Mouse (Mus musculus): ENCODE data around the gene Bnipl.

The Bnipl gene

DNA sequence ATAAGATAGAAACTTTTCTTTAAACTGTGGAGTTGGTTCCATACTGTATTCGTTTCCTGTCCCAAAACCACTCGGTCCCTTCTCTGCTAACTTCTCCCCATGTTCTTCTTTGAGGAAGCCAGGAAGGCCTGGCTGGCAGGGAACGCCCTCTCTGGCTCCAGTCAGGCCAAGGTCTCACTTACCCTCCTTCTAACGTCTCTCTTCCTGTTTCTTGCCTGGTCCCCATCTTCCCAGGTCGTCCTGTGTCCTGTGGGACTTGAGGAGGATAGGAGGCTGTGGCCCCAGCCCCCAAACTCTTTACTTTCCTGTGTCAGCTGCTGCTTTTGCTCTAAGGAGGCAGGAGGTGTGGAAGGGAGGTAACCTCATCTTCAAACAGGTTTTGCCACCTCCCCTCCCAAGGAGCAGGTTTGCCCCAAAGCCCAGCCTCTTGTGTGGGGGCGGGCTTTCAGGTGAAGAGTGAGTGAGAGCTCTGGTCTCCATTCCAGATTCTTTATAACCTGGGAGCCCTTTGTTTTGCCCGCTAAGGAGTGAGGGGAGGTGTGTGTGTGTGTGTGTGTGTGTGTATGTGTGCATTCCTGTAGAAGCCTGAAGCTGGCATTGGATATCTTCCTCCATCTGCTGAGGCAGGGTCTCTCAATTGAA is at the start of gene Bnipl:
Gene Bnipl (minus strand): TSS at position 411 of the 642 bp plus-strand sequence.
- no peak for DNase-seq (ENCODE audit: low read depth, low spot score)

DNA sequence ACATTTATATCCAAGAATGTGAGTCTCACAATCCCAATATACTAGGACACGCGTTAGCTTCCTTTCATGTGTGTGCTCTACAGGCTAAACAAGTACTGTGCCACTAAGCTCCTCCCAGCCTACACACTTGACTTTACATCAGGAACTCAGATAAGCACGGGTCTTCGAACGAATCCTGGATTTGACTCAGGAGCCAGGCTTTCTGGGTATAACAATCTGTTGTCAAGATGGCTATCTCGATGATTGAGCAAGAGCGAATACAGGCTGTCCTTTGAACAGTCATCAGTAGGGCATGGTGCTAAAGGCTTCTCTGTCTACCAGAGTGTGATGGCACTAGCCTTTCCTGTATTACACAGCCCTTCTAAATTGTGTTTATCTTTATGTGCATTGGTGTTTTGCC is 47.0 kb upstream of the Bnipl start:
- no peak for DNase-seq (ENCODE audit: low read depth, low spot score)

DNA sequence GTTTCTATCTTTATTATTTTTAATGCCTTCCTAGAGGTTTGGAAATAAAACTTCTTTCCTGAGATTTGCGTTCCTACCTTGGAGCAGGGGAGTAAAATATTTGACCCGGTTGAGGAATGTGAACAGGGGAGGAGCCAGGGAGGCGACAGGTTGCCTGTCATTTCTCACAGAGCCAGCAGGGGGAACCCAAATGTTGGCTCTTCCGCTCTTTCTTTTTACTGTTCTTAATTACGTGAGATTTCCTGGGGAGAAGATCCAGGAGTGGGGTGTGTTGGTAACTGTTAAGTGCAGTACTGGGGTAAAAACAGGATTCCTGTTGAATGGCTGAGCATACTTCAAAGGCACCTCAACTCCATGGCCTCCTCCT is 45.1 kb upstream of the Bnipl start:
- DNase-seq (ENCODE audit: low read depth, low spot score): no peak

DNA sequence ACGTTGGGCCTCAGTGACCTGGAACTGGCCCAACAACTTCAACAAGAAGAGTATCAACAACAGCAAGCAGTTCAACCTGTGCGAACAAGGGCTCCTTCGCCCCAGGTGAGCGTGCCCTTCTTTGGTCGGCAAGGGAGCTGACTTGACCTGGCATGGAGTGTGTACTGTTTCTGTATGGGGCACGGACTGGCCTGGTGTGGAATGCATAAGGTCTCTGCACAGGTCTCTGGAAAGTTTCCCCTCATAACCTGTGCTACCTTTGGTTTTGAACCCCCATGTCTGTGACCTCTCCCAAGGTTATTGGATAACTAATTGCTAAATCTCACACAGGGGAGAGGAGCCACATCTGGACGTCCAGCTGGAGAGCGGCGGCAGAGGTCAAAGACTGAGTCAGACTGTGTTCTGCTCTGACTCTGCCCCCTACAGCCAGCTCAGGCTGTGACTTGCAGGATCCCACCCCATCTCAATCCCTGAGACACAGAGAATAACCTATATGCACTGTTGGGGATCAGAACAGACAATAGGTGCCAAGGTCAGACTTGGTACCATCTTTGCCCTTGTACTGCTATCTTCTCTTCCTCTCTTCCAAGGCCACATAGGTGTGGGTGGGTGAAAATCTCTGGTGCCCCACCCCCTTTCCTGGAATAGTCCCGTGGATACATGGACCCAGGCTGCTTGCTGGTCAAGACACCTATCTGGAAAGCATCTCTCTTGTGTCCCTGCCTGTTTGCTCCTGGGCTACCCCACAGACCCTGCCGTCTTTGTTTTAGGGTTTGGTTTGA is 44.5 kb upstream of the Bnipl start:
- no peak for DNase-seq (ENCODE audit: low read depth, low spot score)

DNA sequence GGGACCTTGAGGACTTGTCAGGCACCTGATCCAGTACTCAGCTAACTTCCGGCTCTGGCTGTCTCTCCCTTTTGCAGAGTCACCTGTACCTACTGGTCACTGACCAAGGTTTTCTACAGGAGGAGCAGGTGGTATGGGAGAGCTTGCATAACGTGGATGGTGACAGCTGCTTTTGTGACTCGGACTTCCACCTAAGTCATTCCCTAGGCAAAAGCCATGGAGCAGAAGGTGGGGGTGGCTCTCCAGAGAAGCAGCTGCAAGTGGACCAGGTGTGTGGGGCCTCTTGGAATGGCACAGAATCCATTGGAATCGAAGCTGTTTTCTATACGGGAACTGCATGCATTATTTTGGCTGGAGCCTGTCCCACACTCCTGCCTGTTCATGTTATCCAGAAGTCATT is 43.7 kb upstream of the Bnipl start:
- no peak for DNase-seq (ENCODE audit: low read depth, low spot score)

DNA sequence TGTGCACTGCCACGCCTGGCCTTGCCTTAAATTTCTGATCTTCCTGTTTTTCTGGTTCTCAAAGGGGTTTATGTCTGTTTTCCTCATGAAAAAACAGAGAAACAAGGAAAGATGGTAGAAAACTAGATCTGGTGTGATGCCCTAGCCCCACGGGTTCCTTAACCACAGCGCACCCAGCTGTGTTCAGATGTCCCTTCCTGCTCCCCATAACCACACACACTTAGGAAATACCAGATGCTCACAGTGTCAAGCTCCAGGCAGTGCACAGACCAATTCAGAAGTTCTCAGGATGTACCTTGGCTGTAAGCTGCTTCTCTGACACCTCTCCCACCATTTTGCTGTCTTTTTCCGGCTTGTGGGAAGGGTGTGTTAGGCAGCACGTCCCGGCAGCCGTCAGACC is 43.3 kb upstream of the Bnipl start:
- DNase-seq (ENCODE audit: low read depth, low spot score): no peak

DNA sequence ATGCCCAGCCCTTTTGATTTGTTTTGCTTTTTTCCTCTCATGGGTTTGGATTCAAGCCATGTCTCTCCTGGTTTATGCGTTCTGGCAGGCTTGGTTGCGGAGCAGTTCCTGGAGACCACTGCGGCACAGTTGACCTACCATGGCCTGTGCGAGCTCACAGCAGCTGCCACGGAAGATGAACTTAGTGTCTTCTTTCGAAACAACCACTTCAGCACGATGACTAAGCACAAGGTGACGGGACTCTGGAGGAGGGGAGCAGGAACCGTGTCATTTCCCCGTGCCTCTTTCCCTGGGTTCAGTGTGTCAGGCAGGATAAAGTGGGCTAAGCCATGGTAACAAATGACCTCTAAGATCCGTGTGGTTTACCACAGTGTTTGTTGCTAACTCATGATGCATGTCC is 42.5 kb upstream of the Bnipl start:
- DNase-seq (ENCODE audit: low read depth, low spot score): no peak

DNA sequence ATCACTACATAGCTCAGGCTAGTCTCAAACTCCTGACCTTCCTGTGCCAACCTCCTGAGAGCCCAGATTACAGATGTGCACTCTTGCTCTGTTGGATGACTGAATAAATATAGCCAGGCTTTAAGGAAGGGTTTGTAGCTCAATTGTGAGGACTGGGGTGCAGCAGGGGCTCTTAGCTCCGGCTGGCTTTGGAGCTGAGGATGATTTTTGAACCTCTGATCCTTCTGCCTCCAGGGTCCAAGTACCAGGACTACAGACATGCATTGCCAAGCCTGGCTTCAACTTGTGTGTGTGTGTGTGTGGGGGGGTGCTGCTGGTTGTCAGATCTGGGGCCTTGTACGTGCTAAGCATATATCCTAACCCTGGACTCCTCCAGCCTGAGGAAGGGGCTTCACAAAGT is 41.9 kb upstream of the Bnipl start:
- DNase-seq (ENCODE audit: low read depth, low spot score): no peak

DNA sequence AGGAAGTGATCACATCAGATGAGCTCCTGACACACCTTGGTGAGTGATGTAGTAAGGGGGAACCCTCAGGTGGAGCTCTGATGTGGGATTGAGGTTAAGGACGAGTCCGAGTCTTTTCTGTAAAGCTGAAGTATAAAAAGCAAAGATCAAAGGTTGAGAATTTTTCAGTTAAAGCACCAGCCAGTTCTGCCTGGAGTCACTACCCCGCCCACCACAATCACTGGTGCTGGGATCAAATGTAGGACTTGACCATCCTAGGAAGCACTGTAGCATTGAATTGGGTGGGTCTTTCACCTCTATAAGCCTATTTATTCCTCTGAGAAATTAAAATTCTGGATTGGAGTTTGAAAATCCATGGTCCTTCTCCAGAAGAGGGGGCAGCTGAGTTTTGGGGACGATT is 40.0 kb upstream of the Bnipl start:
- no peak for DNase-seq (ENCODE audit: low read depth, low spot score)

DNA sequence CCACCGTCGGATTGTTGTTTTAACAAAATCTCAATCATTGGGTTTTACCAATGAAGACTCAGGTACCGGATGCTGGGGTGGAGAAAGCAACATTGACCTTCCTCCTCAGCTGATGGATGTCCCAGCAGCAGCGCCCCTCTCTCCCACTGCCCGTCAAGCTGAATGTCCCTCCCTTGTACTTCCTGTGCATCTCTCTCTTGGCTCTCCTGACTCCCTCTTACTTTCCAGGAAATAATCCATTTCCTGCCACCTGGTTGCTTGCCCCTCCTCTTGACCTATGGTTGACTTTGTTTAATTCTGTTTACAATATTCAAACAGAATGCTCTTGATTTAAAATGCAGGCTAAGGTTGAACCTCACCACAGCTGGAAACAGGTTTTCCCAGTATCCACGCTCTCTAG is 39.2 kb upstream of the Bnipl start:
- no peak for DNase-seq (ENCODE audit: low read depth, low spot score)

DNA sequence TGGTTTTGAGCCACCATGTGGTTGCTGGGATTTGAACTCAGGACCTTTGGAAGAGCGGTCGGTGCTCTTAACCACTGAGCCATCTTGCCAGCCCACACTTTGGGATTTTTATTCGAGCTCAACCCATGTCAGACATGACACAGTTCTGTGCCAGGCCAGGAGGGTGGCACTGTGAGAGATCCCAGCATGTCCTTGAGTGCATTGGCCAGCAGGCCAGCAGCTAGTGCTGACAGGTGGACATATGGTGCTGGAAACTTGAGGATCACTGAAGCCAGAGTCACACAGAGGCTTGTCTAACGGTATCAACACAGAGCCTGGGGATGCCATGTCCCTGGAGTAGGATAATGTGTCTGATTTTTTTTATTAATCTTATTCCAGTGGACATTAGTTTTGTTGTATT is 38.4 kb upstream of the Bnipl start:
- DNase-seq (ENCODE audit: low read depth, low spot score): no peak

DNA sequence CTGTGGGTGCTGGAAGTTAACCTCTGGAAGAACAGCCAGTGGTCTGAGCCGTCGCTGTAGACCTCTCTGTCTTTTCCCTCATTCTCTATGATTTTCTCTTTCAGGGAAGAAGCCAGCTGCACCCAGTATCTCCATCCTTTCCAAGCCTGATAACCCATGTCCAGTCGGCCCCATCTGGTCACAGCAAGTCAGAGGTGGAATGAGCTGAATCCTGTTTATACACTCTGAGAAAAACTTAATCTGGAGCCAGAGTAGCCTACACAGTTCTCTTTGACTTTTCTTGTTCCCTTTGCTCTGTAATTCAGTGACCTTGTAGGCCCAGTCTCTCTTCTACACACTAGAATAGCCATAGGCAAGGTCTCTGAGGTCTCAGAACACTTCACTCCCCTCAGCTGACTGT is 36.5 kb upstream of the Bnipl start:
- no peak for DNase-seq (ENCODE audit: low read depth, low spot score)

DNA sequence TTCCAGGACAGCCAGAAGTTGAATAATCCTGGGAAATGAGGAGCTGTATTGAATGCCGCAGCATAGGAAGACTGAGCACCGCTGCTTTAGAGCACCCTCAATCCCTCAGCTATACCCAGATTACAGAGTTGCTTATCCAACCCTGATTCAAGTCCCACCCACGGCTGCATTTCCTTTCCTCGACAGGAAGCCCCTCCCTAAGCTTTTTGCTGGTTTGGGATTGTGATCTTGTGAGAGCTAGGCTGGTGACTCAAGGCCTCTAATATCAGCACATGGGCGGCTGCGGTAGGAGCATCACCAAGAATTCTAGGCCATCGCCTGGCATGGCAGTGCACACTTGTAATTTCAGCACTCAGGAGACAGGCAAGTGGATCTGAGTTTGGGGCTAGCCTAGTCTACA is 35.5 kb upstream of the Bnipl start:
- DNase-seq (ENCODE audit: low read depth, low spot score): no peak

DNA sequence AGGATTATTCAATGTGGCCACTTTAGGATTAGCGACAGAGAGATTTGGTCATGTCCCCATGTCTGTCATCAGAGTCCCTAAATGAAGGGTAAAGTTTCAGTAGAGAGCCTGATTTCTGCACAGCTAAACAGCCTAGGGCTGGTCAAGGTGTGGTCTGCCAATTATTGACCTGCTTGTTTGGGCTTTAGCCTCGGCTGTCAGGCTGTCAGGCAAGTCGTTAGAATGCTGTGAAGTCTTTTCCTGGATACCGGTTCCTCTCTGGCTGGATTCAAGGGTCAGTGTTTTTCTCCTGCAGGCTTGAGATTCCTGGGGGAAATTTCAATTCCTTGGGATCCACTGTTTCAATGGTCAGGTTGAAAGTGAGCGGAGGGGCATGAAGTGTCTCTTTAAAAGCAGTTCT is 35.0 kb upstream of the Bnipl start:
- DNase-seq (ENCODE audit: low read depth, low spot score): no peak

DNA sequence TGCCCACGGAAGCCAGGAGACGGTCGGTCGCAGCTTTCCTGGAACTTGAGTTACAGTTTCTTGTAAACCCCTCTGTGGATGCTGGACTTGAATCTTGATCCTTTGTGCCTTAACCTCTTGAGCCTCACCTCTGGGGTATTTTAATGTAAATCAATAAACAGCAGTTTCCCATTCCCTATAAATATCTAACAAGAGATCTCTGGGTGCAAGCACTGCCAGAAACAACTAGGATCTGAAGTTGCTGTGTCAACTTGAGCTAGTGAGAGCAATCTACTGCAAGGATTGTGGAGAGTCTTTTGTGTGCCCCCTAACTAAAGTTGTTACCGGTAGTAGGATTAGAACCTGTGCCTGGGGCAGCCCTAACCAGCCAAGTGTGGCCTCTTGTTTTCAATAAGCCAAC is 34.4 kb upstream of the Bnipl start:
- DNase-seq (ENCODE audit: low read depth, low spot score): no peak

DNA sequence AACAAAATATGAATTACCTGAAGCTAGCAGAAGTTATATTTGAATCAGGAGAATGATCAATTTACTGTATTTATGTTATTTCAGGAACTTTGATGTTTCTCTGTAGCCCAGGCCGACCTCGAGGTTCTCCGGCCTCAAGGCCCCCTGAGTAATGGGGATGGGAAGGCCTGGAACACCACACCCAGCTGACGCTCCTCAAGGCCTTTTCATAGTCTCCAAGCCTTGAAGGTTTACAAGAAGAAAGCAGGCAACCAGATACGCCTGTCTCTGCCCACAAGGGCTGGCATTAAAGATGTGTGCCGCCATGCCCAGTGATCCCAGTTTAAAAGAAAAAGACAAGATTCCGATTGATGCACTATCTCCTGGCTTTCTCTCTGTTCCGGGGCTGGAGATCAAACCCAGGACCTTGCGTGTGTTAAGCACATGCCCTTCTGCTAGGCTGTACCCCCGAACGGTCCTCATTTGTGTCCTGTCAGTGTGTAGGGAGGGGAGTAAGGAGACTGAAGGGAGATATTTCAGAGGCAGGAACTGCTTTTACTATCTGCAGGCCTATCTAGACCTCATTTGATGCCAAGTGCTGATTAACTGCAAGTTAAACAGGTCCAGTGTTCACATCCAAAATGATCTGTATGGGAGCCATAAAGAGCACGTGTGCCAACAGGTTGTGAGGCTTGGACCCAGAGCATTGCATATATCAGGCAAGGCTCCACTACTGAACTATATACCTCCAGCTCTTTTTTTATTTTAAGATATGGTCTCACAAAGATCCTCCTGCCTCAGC is 33.7 kb upstream of the Bnipl start:
- no peak for DNase-seq (ENCODE audit: low read depth, low spot score)

DNA sequence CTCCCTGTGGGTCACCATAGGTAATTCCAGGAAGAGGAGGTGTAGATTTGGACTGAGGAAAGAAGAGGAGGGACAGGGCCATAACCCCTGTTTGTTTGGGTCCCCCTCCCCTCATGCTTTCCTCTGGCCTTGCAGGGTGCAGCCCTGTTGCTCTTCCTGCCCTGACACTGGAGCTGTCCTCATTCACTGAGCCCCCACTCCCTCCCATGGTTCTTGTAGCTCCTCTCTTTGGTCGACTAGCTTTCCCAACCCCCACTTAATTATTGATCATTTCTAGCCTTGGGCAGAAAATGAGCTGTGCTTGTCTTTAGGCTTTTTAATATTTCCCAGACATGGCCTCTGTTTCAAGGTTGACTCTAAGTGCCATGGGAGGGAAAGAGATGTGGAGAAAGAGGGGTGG is 33.1 kb upstream of the Bnipl start:
- no peak for DNase-seq (ENCODE audit: low read depth, low spot score)

DNA sequence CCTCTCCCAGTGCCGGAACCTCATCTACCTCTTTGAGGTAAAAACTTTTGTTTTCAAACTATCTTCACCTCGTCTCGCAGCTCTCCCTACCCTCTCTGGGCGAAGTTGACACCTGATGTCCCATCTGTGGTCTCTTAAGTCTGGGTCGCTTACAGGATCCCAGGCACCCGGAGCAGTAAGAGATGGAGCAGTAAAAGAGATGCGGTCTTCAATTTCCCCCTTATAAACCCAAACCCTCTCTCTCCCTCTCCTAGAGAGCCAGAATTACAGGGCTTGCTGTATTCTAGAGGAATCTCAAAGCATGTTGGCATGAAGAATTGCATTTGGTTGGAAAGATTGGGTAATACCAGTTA is 32.6 kb upstream of the Bnipl start:
- no peak for DNase-seq (ENCODE audit: low read depth, low spot score)

DNA sequence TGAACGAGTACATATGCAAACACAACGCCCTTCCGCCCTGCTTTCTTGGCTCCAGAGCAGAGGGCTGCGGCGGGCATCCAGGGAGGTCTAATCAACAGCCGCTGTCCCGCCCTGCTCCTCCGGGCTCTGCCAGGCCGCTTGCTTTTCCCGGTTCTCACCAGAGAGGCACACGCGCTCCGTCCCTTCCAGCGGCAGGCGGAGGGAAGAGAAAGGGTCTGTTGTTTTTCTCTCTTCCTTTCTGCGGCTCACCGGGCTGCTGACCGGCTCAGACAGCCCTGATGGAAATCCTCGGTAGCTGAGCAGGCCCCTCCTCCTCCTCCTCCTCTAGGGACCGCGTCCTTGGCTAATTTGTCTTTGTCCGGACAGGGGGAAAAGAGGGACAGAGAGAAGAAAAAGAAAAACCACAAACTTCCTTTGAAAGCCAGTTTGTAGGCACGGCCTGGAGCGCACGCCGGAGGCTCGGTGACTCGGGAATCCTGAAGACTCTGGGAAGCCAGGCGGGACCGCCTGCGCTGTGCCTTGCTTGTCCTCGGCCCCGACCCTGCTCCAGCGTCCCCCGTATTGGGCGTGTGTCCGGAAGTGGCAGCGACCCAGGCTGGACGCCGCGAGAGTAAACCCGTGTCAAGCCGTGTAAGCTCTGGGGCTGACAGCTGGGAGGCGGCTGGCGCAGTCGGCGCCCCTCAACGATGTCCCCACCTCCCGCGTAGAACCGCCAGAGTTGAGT is 32.0 kb upstream of the Bnipl start:
- peak; percentile 78 for DNase-seq (ENCODE audit: low read depth, low spot score)

DNA sequence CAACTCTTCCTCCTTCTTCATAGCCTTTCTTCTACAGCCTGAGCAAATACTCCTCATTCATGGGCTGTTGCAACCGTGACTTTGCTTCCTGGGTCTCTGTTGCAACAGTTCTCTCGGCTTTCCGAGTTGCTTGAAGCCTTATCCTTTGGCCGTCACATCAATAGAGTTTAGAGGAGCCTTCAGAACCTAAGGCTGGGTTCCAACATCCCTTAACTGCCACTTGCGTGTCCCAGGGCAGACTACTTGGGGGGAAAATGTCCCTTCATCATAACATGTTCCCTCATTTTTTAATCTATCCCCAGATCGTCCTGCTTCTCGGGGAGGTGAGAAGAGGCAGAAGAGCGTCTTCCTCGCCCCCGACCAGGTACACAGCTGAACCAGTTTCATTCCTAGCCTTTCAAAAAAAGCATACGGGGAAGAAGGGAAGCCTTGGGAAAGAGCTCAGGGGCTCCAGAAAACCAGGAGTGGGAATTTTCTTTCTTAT is 31.4 kb upstream of the Bnipl start:
- DNase-seq (ENCODE audit: low read depth, low spot score): peak; percentile 56

DNA sequence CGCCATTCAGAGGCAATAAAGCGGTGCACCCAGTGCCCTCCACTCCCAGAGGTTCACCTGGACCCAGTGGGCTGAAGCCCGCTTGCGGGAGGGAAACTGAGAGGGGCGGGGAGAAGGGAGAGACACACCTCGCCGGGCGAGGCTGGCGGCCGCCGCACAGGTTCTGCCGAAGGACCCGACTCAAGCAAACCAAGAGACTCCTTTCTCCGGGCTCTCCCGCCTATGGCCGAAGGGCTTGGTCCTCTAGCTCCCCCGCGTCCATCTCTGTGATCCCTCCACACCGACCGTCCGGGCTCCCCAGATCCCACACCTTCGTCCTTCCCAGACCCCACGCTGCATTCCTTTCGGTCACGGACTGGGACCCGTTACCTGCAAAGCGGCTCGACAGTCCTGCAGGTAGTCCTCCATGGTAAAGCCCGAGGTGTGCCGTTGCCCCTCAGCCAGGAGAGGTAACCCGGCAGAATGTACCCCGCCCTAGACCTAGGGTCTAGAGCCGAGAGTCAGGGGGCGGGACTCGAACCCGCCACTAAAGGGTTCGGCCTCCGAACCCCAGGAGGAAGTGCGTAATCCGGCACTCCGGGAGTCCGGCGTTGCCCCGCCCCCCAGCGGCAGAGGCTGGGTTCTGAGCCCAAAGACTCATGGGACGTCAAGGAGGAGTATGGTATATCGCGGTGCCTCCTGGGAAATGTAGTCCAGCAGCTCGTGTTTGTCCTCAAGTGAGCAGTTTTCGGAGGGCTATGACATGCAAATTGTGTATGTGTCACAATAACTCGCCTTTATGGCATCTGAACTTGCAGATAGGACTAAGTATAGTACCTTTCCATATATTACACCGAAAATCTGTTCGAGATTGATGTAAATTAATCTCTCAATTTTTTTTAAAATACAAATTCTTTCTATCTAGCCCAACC is 30.5 kb upstream of the Bnipl start, which contains the start of the genes Mindy1 and Prune1:
Gene Mindy1 (plus strand): TSS at position 130 of the 911 bp plus-strand sequence.
Gene Prune1 (minus strand): TSS at position 861 of the 911 bp plus-strand sequence.
- peak; percentile 98 for DNase-seq (ENCODE audit: low read depth, low spot score)

Measured in skeletal muscle tissue, adult 2 months (tissue).